Mouse (Mus musculus) midbrain, embryonic 12.5 days (tissue): ENCODE results near the gene Mtcl1. TPM values are rescaled to one million over a fixed set of nuclear protein-coding genes. Genes with fewer than 3 reads are reported as not detected.

Experiments used
- ATAC-seq: fragments of 200-750 bp; cut with Nextera tagmentation; 2 replicates; pipeline ENCODE4 v1.8.0; 2017; ENCODE audit warnings: low read depth, moderate TSS enrichment, moderate library complexity; ENCODE audit not compliant: low FRiP score
- H3K27ac ChIP-seq: fragments of 300-500 bp; sonication (generic); replicated peaks from 2 replicates; pipeline ENCODE4 v1.5.1; 2016; ENCODE audit warnings: mild to moderate bottlenecking
- H3K27me3 ChIP-seq: fragments of 300-500 bp; sonication (generic); 2 replicates; pipeline ENCODE4 v1.6.1; 2016; ENCODE audit warnings: mild to moderate bottlenecking
- H3K36me3 ChIP-seq: fragments of 300-500 bp; sonication (generic); 2 replicates; pipeline ENCODE4 v1.6.1; 2016
- H3K4me1 ChIP-seq: fragments of 300-500 bp; sonication (generic); 2 replicates; pipeline ENCODE4 v1.6.1; 2016
- H3K4me2 ChIP-seq: fragments of 300-500 bp; sonication (generic); replicated peaks from 2 replicates; pipeline ENCODE4 v1.6.1; 2016; ENCODE audit warnings: mild to moderate bottlenecking, moderate library complexity
- H3K4me3 ChIP-seq: fragments of 300-500 bp; sonication (generic); 2 replicates; pipeline ENCODE4 v1.5.1; 2016; ENCODE audit warnings: mild to moderate bottlenecking
- H3K9ac ChIP-seq: fragments of 300-500 bp; sonication (generic); replicated peaks from 2 replicates; pipeline ENCODE4 v1.6.1; 2016; ENCODE audit warnings: mild to moderate bottlenecking, moderate library complexity
- H3K9me3 ChIP-seq: fragments of 300-500 bp; sonication (generic); 2 replicates; pipeline ENCODE4 v1.6.1; 2016; ENCODE audit warnings: mild to moderate bottlenecking
- WGBS: fragments of 180-500 bp; shearing (Covaris S2); methylation state at CpG from one replicate; pipeline ENCODE4 v1.1.7; 2016; 5-methylcytosine and 5-hydroxymethylcytosine counted together
- polyA plus RNA-seq: library from polyadenylated mRNA; unstranded; fragments of >200 nt; fragmentation: Nextera tagmentation; extraction: Ambion mirVana; gene quantifications from 2 replicates; pipeline ENCODE4 v1.2.1, GENCODE M21; 2016

Mtcl1 gene
- polyA plus RNA-seq, 1 experiment from 2014 or later, result 72.5 TPM

- 76% methylated on average over 20 of the region's 20 CpGs for WGBS
- Histone ChIP-seq H3K36me3 (peaks cover 87% of the 10 kb centered on the region), H3K4me1 (peaks cover 4% of the 10 kb centered on the region), H3K27me3 (no peaks in the 10 kb centered on the region), H3K9me3 (no peaks in the 10 kb centered on the region), H3K9ac (no peak overlapping the region), H3K4me3 (no peak overlapping the region), H3K27ac (no peak overlapping the region), H3K4me2 (no peak overlapping the region)
- ATAC-seq, result no peak
These were observed 96.5 kb downstream of the Mtcl1 start for GRCm38 (mm10) chr17:66352847-66353643.

GRCm38 (mm10) chr17:66352219-66352618 lies 97.3 kb downstream of the Mtcl1 start:
- no peak overlapping the region for H3K4me2 ChIP-seq
- no peak overlapping the region for H3K4me3 ChIP-seq
- H3K9ac ChIP-seq, result no peak overlapping the region
- no peak overlapping the region for H3K27ac ChIP-seq
- H3K36me3 ChIP-seq, result peaks cover 86% of the 10 kb centered on the region
- H3K27me3 ChIP-seq, result no peaks in the 10 kb centered on the region
- H3K4me1 ChIP-seq, result no peaks in the 10 kb centered on the region; the same call in none of the 2 replicates
- no peaks in the 10 kb centered on the region for H3K9me3 ChIP-seq
- 93% methylated on average over 6 of the region's 6 CpGs for whole genome bisulfite sequencing
- ATAC-seq, result no peak

DNA sequence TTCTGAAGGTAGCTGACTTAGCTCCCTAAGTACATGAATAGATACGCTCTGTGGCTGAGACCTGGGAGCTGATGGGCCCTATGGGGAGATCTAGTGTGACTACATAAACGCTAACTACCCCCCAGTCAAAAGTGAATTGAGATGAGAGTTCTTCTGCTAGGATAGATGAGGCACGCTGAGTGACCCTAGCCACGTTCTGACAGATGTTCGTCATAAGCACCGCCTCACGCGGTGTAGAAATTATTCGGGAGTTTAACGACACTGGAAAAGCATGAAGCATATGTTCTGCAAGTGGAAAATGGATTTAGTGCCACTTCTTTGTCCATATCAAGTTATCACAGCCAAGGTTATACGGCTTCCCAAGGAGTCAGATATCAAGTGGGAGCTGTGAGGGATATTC lies 98.9 kb downstream of the Mtcl1 start:
- WGBS, result 89% methylated on average over 11 of the region's 11 CpGs
- peaks cover 86% of the 10 kb centered on the region for H3K36me3 ChIP-seq
- ATAC-seq, result no peak

GRCm38 (mm10) chr17:66350127-66350526 lies 99.4 kb downstream of the Mtcl1 start:
- no peaks in the 10 kb centered on the region; the same call in 1 of the 2 replicates for H3K4me1 ChIP-seq
- ATAC-seq, result no peak
- H3K9me3 ChIP-seq, result no peaks in the 10 kb centered on the region
- no peak overlapping the region for H3K27ac ChIP-seq
- H3K4me3 ChIP-seq, result no peak overlapping the region
- WGBS, result 86% methylated on average over 15 of the region's 15 CpGs
- H3K4me2 ChIP-seq, result no peak overlapping the region
- H3K9ac ChIP-seq, result no peak overlapping the region
- peaks cover 84% of the 10 kb centered on the region for H3K36me3 ChIP-seq
- no peaks in the 10 kb centered on the region for H3K27me3 ChIP-seq

More for the DNA sequence above, 98.9 kb downstream of the Mtcl1 start:
- H3K4me3 ChIP-seq, result no peak overlapping the region
- H3K4me2 ChIP-seq, result no peak overlapping the region
- no peak overlapping the region for H3K9ac ChIP-seq
- H3K4me1 ChIP-seq, result no peaks in the 10 kb centered on the region; the same call in 1 of the 2 replicates
- no peak overlapping the region for H3K27ac ChIP-seq
- no peaks in the 10 kb centered on the region for H3K27me3 ChIP-seq
- H3K9me3 ChIP-seq, result no peaks in the 10 kb centered on the region

DNA sequence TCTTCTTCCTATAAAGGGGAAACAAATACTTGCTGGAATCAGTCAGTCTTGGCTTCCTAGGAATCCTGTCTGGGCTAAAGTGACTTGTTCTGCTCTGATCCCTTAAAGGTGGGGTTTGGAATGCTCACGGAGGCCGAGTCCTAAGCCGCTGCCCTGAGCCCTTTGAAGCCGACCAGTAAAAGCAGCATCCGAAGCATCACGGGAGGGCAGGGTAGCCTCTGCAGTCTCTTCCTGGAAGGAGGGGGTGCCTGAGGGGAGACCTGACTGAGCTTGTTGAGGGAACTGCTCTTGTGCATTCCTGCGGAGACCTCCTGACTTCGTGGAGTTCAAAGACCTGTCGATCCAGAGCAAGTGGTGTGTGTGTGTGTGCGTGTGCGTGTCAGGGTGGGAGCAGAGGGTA lies 103.2 kb downstream of the Mtcl1 start:
- Histone ChIP-seq H3K4me2 (no peak overlapping the region), H3K9ac (no peak overlapping the region), H3K4me3 (no peak overlapping the region), H3K36me3 (peaks cover 86% of the 10 kb centered on the region), H3K4me1 (no peaks in the 10 kb centered on the region), H3K9me3 (no peaks in the 10 kb centered on the region), H3K27me3 (no peaks in the 10 kb centered on the region), H3K27ac (no peak overlapping the region)
- WGBS, result 78% methylated on average over 11 of the region's 11 CpGs
- ATAC-seq, result no peak

GRCm38 (mm10) chr17:66345680-66346079 lies 103.9 kb downstream of the Mtcl1 start:
- Histone ChIP-seq H3K27me3 (no peaks in the 10 kb centered on the region), H3K36me3 (peaks cover 89% of the 10 kb centered on the region), H3K9me3 (no peaks in the 10 kb centered on the region), H3K4me3 (no peak overlapping the region), H3K9ac (no peak overlapping the region), H3K27ac (no peak overlapping the region), H3K4me2 (no peak overlapping the region), H3K4me1 (no peaks in the 10 kb centered on the region)
- WGBS, result 94% methylated on average over 15 of the region's 15 CpGs
- ATAC-seq, result no peak

DNA sequence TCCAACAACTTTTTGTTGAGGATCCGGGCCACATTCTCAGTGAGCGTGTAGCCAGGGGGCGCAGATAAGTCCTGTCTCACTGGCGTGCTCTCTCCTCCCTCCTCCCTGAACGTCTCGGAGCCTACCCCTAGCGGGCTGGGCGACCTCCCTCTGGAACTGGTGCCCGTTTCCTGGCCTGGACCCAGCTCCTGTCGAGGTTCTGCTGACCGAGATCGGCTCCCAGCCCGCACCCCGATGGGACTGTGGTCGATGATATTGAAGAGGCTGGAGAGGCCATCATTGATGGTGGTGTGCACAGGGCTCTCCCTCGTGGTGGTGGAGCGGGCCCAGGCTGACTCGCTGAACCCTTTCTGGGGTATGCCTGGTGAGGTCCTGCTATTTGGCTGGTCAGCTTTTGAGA lies 106.6 kb downstream of the Mtcl1 start:
- H3K27ac ChIP-seq, result no peak overlapping the region
- no peak overlapping the region for H3K4me2 ChIP-seq
- H3K27me3 ChIP-seq, result no peaks in the 10 kb centered on the region
- H3K36me3 ChIP-seq, result peaks cover 97% of the 10 kb centered on the region
- H3K4me3 ChIP-seq, result no peak overlapping the region
- H3K9me3 ChIP-seq, result no peaks in the 10 kb centered on the region
- no peaks in the 10 kb centered on the region for H3K4me1 ChIP-seq
- ATAC-seq, result no peak
- whole genome bisulfite sequencing, result 94% methylated on average over 18 of the region's 18 CpGs
- no peak overlapping the region for H3K9ac ChIP-seq

DNA sequence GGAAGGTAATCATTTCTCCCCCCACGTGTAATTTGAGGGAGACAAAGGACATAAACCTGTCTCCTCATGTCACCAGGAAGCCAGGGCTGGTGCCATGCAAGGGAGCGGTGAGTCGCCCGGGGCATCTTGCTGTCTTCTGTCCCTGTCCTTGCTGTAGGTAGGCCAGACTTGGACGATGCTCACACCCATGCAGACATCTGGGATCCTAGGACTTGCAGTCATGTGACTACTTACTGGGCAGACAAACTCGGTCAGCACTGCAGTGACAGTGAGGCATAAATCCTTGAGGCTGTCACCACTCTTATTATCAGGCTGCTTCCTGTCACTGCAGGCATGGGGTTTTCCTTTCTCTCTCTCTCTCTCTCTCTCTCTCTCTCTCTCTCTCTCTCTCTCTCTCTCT lies 107.9 kb downstream of the Mtcl1 start:
- peaks cover 97% of the 10 kb centered on the region for H3K36me3 ChIP-seq
- H3K27me3 ChIP-seq, result no peaks in the 10 kb centered on the region
- 94% methylated on average over 6 of the region's 6 CpGs for WGBS
- H3K27ac ChIP-seq, result no peak overlapping the region
- H3K9me3 ChIP-seq, result no peaks in the 10 kb centered on the region
- no peaks in the 10 kb centered on the region for H3K4me1 ChIP-seq
- no peak overlapping the region for H3K9ac ChIP-seq
- no peak overlapping the region for H3K4me2 ChIP-seq
- no peak for ATAC-seq
- H3K4me3 ChIP-seq, result no peak overlapping the region

- H3K9me3 ChIP-seq, result no peaks in the 10 kb centered on the region
- no peaks in the 10 kb centered on the region for H3K4me1 ChIP-seq
- ATAC-seq, result no peak
- no peak overlapping the region for H3K9ac ChIP-seq
- no peak overlapping the region for H3K27ac ChIP-seq
- H3K36me3 ChIP-seq, result peaks cover 96% of the 10 kb centered on the region
- H3K27me3 ChIP-seq, result no peaks in the 10 kb centered on the region
- no peak overlapping the region for H3K4me3 ChIP-seq
- no peak overlapping the region for H3K4me2 ChIP-seq
- WGBS, result 92% methylated on average over 12 of the region's 12 CpGs
These were observed 108.8 kb downstream of the Mtcl1 start for GRCm38 (mm10) chr17:66340798-66341197.

- H3K9ac ChIP-seq, result no peak overlapping the region
- peaks cover 69% of the 10 kb centered on the region for H3K36me3 ChIP-seq
- ATAC-seq, result no peak
- no peak overlapping the region for H3K4me3 ChIP-seq
- no peak overlapping the region for H3K27ac ChIP-seq
- H3K4me1 ChIP-seq, result no peaks in the 10 kb centered on the region
- H3K9me3 ChIP-seq, result no peaks in the 10 kb centered on the region
- WGBS, result 91% methylated on average over 13 of the region's 13 CpGs
- no peaks in the 10 kb centered on the region for H3K27me3 ChIP-seq
- H3K4me2 ChIP-seq, result no peak overlapping the region
These were observed 111.6 kb downstream of the Mtcl1 start for GRCm38 (mm10) chr17:66337929-66338328.

- 91% methylated on average over 10 of the region's 10 CpGs for WGBS
- Histone ChIP-seq H3K9ac (no peak overlapping the region), H3K4me1 (no peaks in the 10 kb centered on the region), H3K27me3 (no peaks in the 10 kb centered on the region), H3K4me3 (no peak overlapping the region), H3K9me3 (no peaks in the 10 kb centered on the region), H3K27ac (no peak overlapping the region), H3K36me3 (peaks cover 45% of the 10 kb centered on the region), H3K4me2 (no peak overlapping the region)
- ATAC-seq, result no peak
These were observed 114.0 kb downstream of the Mtcl1 start for GRCm38 (mm10) chr17:66335568-66335967.

GRCm38 (mm10) chr17:66334894-66335293 lies 114.7 kb downstream of the Mtcl1 start:
- H3K4me3 ChIP-seq, result no peak overlapping the region
- H3K9ac ChIP-seq, result no peak overlapping the region
- H3K4me1 ChIP-seq, result no peaks in the 10 kb centered on the region
- no peak overlapping the region for H3K4me2 ChIP-seq
- WGBS, result 61% methylated on average over 4 of the region's 4 CpGs
- ATAC-seq, result no peak
- no peaks in the 10 kb centered on the region for H3K9me3 ChIP-seq
- no peaks in the 10 kb centered on the region for H3K27me3 ChIP-seq
- no peak overlapping the region for H3K27ac ChIP-seq
- H3K36me3 ChIP-seq, result peaks cover 38% of the 10 kb centered on the region

DNA sequence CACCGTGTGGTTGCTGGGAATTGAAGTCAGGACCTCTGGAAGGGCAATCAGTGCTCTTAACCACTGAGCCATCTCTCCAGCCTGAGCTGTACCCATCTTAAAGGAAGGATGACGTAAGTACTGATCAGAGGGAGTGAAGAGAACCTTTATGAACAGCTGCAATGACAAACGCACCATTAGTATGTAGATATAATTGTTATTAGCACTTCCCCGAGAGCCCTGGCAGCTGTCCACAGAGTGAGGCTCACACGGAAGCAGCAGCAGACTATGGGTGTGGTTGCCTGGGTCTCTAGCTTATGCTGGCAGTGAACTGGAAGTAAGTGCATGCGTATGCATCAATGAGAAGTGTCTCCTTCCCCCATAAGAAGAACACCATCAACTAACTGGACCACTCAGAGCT lies 118.3 kb downstream of the Mtcl1 start:
- 84% methylated on average over 6 of the region's 6 CpGs for WGBS
- no peak overlapping the region for H3K27ac ChIP-seq

More for the DNA sequence above, 118.3 kb downstream of the Mtcl1 start:
- Histone ChIP-seq H3K4me1 (no peaks in the 10 kb centered on the region), H3K4me3 (no peak overlapping the region), H3K27me3 (no peaks in the 10 kb centered on the region), H3K4me2 (no peak overlapping the region), H3K9ac (no peak overlapping the region), H3K36me3 (peaks cover 3% of the 10 kb centered on the region; the same call in 1 of the 2 replicates), H3K9me3 (no peaks in the 10 kb centered on the region)
- ATAC-seq, result no peak
